In the genomic region with DNA sequence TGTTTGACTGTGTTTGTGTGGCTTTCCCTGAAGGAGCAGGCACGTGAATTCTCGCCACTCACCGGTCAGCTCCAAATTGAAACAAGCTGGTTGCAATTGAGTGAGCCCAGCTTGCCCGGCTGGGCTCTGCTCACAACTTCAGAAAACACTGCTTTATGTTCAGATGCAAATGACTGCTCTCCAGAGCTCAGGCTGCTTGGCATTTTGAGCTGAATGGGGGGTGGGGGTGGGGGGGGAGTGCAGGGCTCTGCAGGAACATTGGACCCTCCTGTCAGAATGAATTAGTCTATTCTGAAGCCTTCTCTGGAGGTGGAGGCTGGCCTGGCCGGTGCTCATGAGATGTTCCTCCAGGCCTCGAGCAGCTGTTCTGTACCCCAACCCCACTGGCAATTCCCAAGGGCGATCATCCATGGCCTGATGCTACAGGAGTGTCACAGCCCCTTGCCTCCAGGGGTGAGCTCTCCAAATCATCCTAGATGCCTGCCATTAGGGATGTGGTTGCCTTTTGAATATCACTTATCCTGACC, we compare ENCODE assay signal across 10 mouse cellular contexts.
A peak's percentile ranks its signal among the peaks of the same experiment; 100 is the strongest.
DNase-seq lines count a peak whose midpoint lies in the region; ATAC-seq and TF ChIP-seq lines count a peak whose summit lies in the region.
"Had no signal": no experiment of that assay in that cellular context is flagged by ENCODE, and none has a peak within 500 bp of the region (broad histone marks: within the 10 kb centered on the region; RNA-seq: fewer than 3 reads in every experiment).

No protein-coding gene starts in this region.

- H3K9me3 ChIP-seq in forebrain, embryonic 10.5 days: no peaks in the 10 kb centered on the region
- H3K9me3 ChIP-seq in kidney, postnatal 0 days (replicated peaks; ENCODE audit: low read length): no peaks in the 10 kb centered on the region

- peaks cover 45% of the 10 kb centered on the region for H3K4me1 ChIP-seq in forebrain, embryonic 10.5 days
- H3K4me1 ChIP-seq in kidney, postnatal 0 days (replicated peaks; ENCODE audit: insufficient read depth, low read length): 0 out of 2 replicates have a peak, but pooled peaks cover 4% of the 10 kb centered on the region

- intact Hi-C loops in gastrocnemius, adult 2 months (cut with DNase I): no loop called here

- no peak for TF ChIP-seq CTCF in kidney, postnatal 0 days (IDR thresholded peaks at IDR 0.05; ENCODE audit: low read depth)
- TF ChIP-seq CTCF in gastrocnemius, adult 2 months (IDR thresholded peaks at IDR 0.05): no peak

- 28% methylated on average over 7 of the region's 7 CpGs for WGBS in forebrain, embryonic 10.5 days
- 27% methylated on average over 7 of the region's 7 CpGs for WGBS in kidney, postnatal 0 days

- H3K4me2 ChIP-seq in kidney, postnatal 0 days (ENCODE audit: low read length): peak overlapping the region; percentile 13; the same call in 1 of the 2 replicates

- H3K4me3 ChIP-seq in forebrain, embryonic 10.5 days: no peak overlapping the region
- no peak overlapping the region for H3K4me3 ChIP-seq in kidney, postnatal 0 days (replicated peaks; ENCODE audit: low read depth, low read length)
- no peak overlapping the region for H3K4me3 ChIP-seq in gastrocnemius, adult 2 months

- peak overlapping the region; percentile 62 for H3K27ac ChIP-seq in forebrain, embryonic 10.5 days
- peak overlapping the region; percentile 60 for H3K27ac ChIP-seq in kidney, postnatal 0 days
- no peak overlapping the region for H3K27ac ChIP-seq in gastrocnemius, adult 2 months

- no peaks in the 10 kb centered on the region for H3K36me3 ChIP-seq in forebrain, embryonic 10.5 days (replicated peaks)
- no peaks in the 10 kb centered on the region for H3K36me3 ChIP-seq in kidney, postnatal 0 days (ENCODE audit: insufficient read depth, low read length)

- H3K27me3 ChIP-seq in forebrain, embryonic 10.5 days (ENCODE audit: poor library complexity, severe bottlenecking): no peaks in the 10 kb centered on the region; the same call in 1 of the 2 replicates
- no peaks in the 10 kb centered on the region for H3K27me3 ChIP-seq in kidney, postnatal 0 days (ENCODE audit: insufficient read depth, low read length)

- no peak overlapping the region for H3K9ac ChIP-seq in kidney, postnatal 0 days (ENCODE audit: low read depth, low read length)

- peak; percentile 40; the same call in 1 of the 2 replicates for ATAC-seq in kidney, postnatal 0 days (replicated peaks; ENCODE audit: low FRiP score, low read depth)
- no peak for ATAC-seq in monocyte, adult 5-6 weeks (replicated peaks; ENCODE audit: insufficient number of reproducible peaks, low FRiP score, low TSS enrichment, poor library complexity, severe bottlenecking)

- peak; percentile 14 to 40 for DNase-seq in cerebellum, postnatal 10 days
- no peak for DNase-seq in cerebellum, postnatal 36 days
- peak; percentile 38 for DNase-seq in forebrain, embryonic 10.5 days (ENCODE audit: extremely low spot score, low spot score)
- DNase-seq in kidney, postnatal 0 days (ENCODE audit: low spot score): peak; percentile 31
- peak; percentile 24 for DNase-seq in neural tube, embryonic 10.5 days (ENCODE audit: extremely low spot score, low spot score)
- DNase-seq in adrenal gland, postnatal 10 days: no peak
- DNase-seq in gastrocnemius, adult 2 months: no peak
- DNase-seq: cerebellum, adult 11 months; thymus, adult 2 months had no signal

Comparison
In these comparisons a context has a peak if more than half of its experiments do, and no peak if none do; other contexts are left out.
1. DNase-seq: peak in cerebellum, postnatal 10 days (2 of 2), forebrain, embryonic 10.5 days (single experiment), kidney, postnatal 0 days (single experiment) and neural tube, embryonic 10.5 days (single experiment); none in cerebellum, postnatal 36 days (0 of 2), adrenal gland, postnatal 10 days (single experiment) and gastrocnemius, adult 2 months (single experiment).